Comparison of ENCODE assay signal across 9 mouse cellular contexts in genomic region chr12:69127170-69127569, GRCm38 (mm10). TPM values are rescaled to one million over a fixed set of nuclear protein-coding genes. Genes with fewer than 3 reads are reported as not detected.
DNase-seq lines count a peak whose midpoint lies in the region; ATAC-seq and TF ChIP-seq lines count a peak whose summit lies in the region.
"Had no signal": no experiment of that assay in that cellular context is flagged by ENCODE, and none has a peak within 500 bp of the region (broad histone marks: within the 10 kb centered on the region; RNA-seq: fewer than 3 reads in every experiment).

No protein-coding gene starts in this region.

- 94% methylated on average over 5 of the region's 5 CpGs for WGBS in forebrain, postnatal 0 days
- 90% methylated on average over 5 of the region's 5 CpGs for WGBS in forebrain, embryonic 13.5 days
- 90% methylated on average over 5 of the region's 5 CpGs for WGBS in stomach, postnatal 0 days
- WGBS in intestine, embryonic 16.5 days: 87% methylated on average over 5 of the region's 5 CpGs

- H3K9me3 ChIP-seq in forebrain, postnatal 0 days (ENCODE audit: low read length): no peaks in the 10 kb centered on the region
- H3K9me3 ChIP-seq in forebrain, embryonic 13.5 days (replicated peaks): no peaks in the 10 kb centered on the region
- H3K9me3 ChIP-seq in stomach, postnatal 0 days (ENCODE audit: control insufficient read depth, low read length): no peaks in the 10 kb centered on the region
- H3K9me3 ChIP-seq in intestine, embryonic 16.5 days (ENCODE audit: control insufficient read depth, low read length): no peaks in the 10 kb centered on the region

- intact Hi-C loops in gastrocnemius, postnatal 36 days (cut with DNase I): no loop called here

- no peak overlapping the region for H3K27ac ChIP-seq in forebrain, postnatal 0 days (ENCODE audit: low read depth, low read length)
- H3K27ac ChIP-seq in forebrain, embryonic 13.5 days: no peak overlapping the region
- H3K27ac ChIP-seq in stomach, postnatal 0 days (replicated peaks): no peak overlapping the region
- H3K27ac ChIP-seq in intestine, embryonic 16.5 days (ENCODE audit: low read length): no peak overlapping the region

- DNase-seq in forebrain, postnatal 0 days: no peak
- DNase-seq in 3T3-L1 (ENCODE audit: low read depth, low spot score): peak; percentile 84
- peak; percentile 83 for DNase-seq in R1 (ENCODE audit: low read depth, low spot score)
- peak; percentile 10 for DNase-seq in kidney, postnatal 14 days
- peak; percentile 18 for DNase-seq in stomach, postnatal 0 days (ENCODE audit: low spot score)
- DNase-seq in gastrocnemius, postnatal 36 days: no peak

- H3K4me3 ChIP-seq in forebrain, postnatal 0 days (ENCODE audit: low read depth, low read length): no peak overlapping the region
- H3K4me3 ChIP-seq in forebrain, embryonic 13.5 days: no peak overlapping the region
- H3K4me3 ChIP-seq in stomach, postnatal 0 days (ENCODE audit: low read depth, low read length): no peak overlapping the region
- no peak overlapping the region for H3K4me3 ChIP-seq in intestine, embryonic 16.5 days (ENCODE audit: low read length)

- TF ChIP-seq EP300 in stomach, postnatal 0 days (optimal IDR thresholded peaks at IDR 0.05): no peak

- H3K36me3 ChIP-seq in forebrain, postnatal 0 days (ENCODE audit: insufficient read depth): no peaks in the 10 kb centered on the region
- H3K36me3 ChIP-seq in forebrain, embryonic 13.5 days (ENCODE audit: poor library complexity, severe bottlenecking): no peaks in the 10 kb centered on the region
- H3K36me3 ChIP-seq in stomach, postnatal 0 days (ENCODE audit: control insufficient read depth, insufficient read depth, low read length): no peaks in the 10 kb centered on the region
- no peaks in the 10 kb centered on the region for H3K36me3 ChIP-seq in intestine, embryonic 16.5 days (ENCODE audit: control insufficient read depth, insufficient read depth, low read length)

- H3K27me3 ChIP-seq in forebrain, postnatal 0 days (ENCODE audit: insufficient read depth, low read length): no peaks in the 10 kb centered on the region
- no peaks in the 10 kb centered on the region for H3K27me3 ChIP-seq in forebrain, embryonic 13.5 days
- H3K27me3 ChIP-seq in stomach, postnatal 0 days (ENCODE audit: control insufficient read depth, insufficient read depth, low read length): no peaks in the 10 kb centered on the region
- H3K27me3 ChIP-seq in intestine, embryonic 16.5 days (replicated peaks; ENCODE audit: control insufficient read depth, insufficient read depth, low read length): no peaks in the 10 kb centered on the region

- H3K4me1 ChIP-seq in forebrain, postnatal 0 days (ENCODE audit: insufficient read depth): no peaks in the 10 kb centered on the region
- no peaks in the 10 kb centered on the region for H3K4me1 ChIP-seq in forebrain, embryonic 13.5 days
- no peaks in the 10 kb centered on the region for H3K4me1 ChIP-seq in stomach, postnatal 0 days (replicated peaks; ENCODE audit: control insufficient read depth, insufficient read depth)
- H3K4me1 ChIP-seq in intestine, embryonic 16.5 days (ENCODE audit: control insufficient read depth, insufficient read depth, low read length): no peaks in the 10 kb centered on the region

- H3K9ac ChIP-seq in forebrain, postnatal 0 days: no peak overlapping the region
- no peak overlapping the region for H3K9ac ChIP-seq in forebrain, embryonic 13.5 days
- H3K9ac ChIP-seq in stomach, postnatal 0 days (ENCODE audit: low read length): no peak overlapping the region
- no peak overlapping the region for H3K9ac ChIP-seq in intestine, embryonic 16.5 days (ENCODE audit: low read depth, low read length)

- no peak overlapping the region for H3K4me2 ChIP-seq in forebrain, postnatal 0 days (ENCODE audit: low read depth)
- no peak overlapping the region for H3K4me2 ChIP-seq in forebrain, embryonic 13.5 days
- H3K4me2 ChIP-seq in stomach, postnatal 0 days (replicated peaks; ENCODE audit: low read depth): no peak overlapping the region
- no peak overlapping the region for H3K4me2 ChIP-seq in intestine, embryonic 16.5 days (ENCODE audit: low read depth, low read length)

- no peak for ATAC-seq in forebrain, postnatal 0 days
- ATAC-seq in forebrain, embryonic 13.5 days: no peak
- no peak for ATAC-seq in stomach, postnatal 0 days (ENCODE audit: low FRiP score, low TSS enrichment)
- no peak for ATAC-seq in intestine, embryonic 16.5 days

- TF ChIP-seq CTCF in forebrain, postnatal 0 days (IDR thresholded peaks at IDR 0.05; ENCODE audit: low read depth): peak; percentile 34
- peak; percentile 58 for TF ChIP-seq CTCF in stomach, postnatal 0 days (IDR thresholded peaks at IDR 0.05; ENCODE audit: low read depth)

RNA-seq across cellular contexts. Expression of gene Rps29, which starts 31.8 kb away (rescaled TPM):
- total RNA-seq in forebrain, postnatal 0 days (2014; rRNA removed): 333 and 593 TPM in 2 replicates
- polyA plus RNA-seq in forebrain, postnatal 0 days (2015; fragmentation: Nextera tagmentation; extraction: Ambion mirVana): 1,372 and 1,968 TPM in 2 replicates
- 1,496 and 1,783 TPM in 2 replicates for polyA plus RNA-seq in forebrain, embryonic 13.5 days (2015; fragmentation: Nextera tagmentation; extraction: Ambion mirVana)
- polyA plus RNA-seq in stomach, postnatal 0 days (2015; fragmentation: Nextera tagmentation; extraction: Ambion mirVana): 1,988 and 2,229 TPM in 2 replicates
- polyA plus RNA-seq in intestine, embryonic 16.5 days (2015; fragmentation: Nextera tagmentation; extraction: Ambion mirVana): 1,525 and 1,563 TPM in 2 replicates
- total RNA-seq in gastrocnemius, postnatal 36 days (2021): 100 to 1,000 TPM; 736 to 913 TPM

RNA-seq across cellular contexts. Expression of gene Lrr1, which starts 41.4 kb away (rescaled TPM):
- total RNA-seq in forebrain, postnatal 0 days (2014; rRNA removed): 0.71 and 0.85 TPM in 2 replicates
- 2.3 and 3.6 TPM in 2 replicates for polyA plus RNA-seq in forebrain, postnatal 0 days (2015; fragmentation: Nextera tagmentation; extraction: Ambion mirVana)
- 25.9 and 26.0 TPM in 2 replicates for polyA plus RNA-seq in forebrain, embryonic 13.5 days (2015; fragmentation: Nextera tagmentation; extraction: Ambion mirVana)
- 4.3 and 5.2 TPM in 2 replicates for polyA plus RNA-seq in stomach, postnatal 0 days (2015; fragmentation: Nextera tagmentation; extraction: Ambion mirVana)
- polyA plus RNA-seq in intestine, embryonic 16.5 days (2015; fragmentation: Nextera tagmentation; extraction: Ambion mirVana): 13.2 and 17.3 TPM in 2 replicates
- total RNA-seq in gastrocnemius, postnatal 36 days (2021): not detected
- total RNA-seq: left cerebral cortex, adult 18-20 months had no signal

RNA-seq across cellular contexts. Expression of gene Rpl36al, which starts 56.7 kb away (rescaled TPM):
- 194 and 311 TPM in 2 replicates for total RNA-seq in forebrain, postnatal 0 days (2014; rRNA removed)
- 396 and 530 TPM in 2 replicates for polyA plus RNA-seq in forebrain, postnatal 0 days (2015; fragmentation: Nextera tagmentation; extraction: Ambion mirVana)
- polyA plus RNA-seq in forebrain, embryonic 13.5 days (2015; fragmentation: Nextera tagmentation; extraction: Ambion mirVana): 402 and 469 TPM in 2 replicates
- polyA plus RNA-seq in stomach, postnatal 0 days (2015; fragmentation: Nextera tagmentation; extraction: Ambion mirVana): 843 and 974 TPM in 2 replicates
- 602 and 654 TPM in 2 replicates for polyA plus RNA-seq in intestine, embryonic 16.5 days (2015; fragmentation: Nextera tagmentation; extraction: Ambion mirVana)
- total RNA-seq in gastrocnemius, postnatal 36 days (2021): 100 to 1,000 TPM; 256 to 308 TPM

RNA-seq across cellular contexts. Expression of gene Mgat2, which starts 56.8 kb away (rescaled TPM):
- total RNA-seq in forebrain, postnatal 0 days (2014; rRNA removed): 61.7 and 66.6 TPM in 2 replicates
- polyA plus RNA-seq in forebrain, postnatal 0 days (2015; fragmentation: Nextera tagmentation; extraction: Ambion mirVana): 49.1 and 50.5 TPM in 2 replicates
- 28.6 and 29.3 TPM in 2 replicates for polyA plus RNA-seq in forebrain, embryonic 13.5 days (2015; fragmentation: Nextera tagmentation; extraction: Ambion mirVana)
- polyA plus RNA-seq in stomach, postnatal 0 days (2015; fragmentation: Nextera tagmentation; extraction: Ambion mirVana): 52.3 and 54.4 TPM in 2 replicates
- polyA plus RNA-seq in intestine, embryonic 16.5 days (2015; fragmentation: Nextera tagmentation; extraction: Ambion mirVana): 35.6 and 39.7 TPM in 2 replicates
- 1 to 10 TPM; 6.5 to 7.7 TPM for total RNA-seq in gastrocnemius, postnatal 36 days (2021)

Comparison
In these comparisons a context has a peak if more than half of its experiments do, and no peak if none do; other contexts are left out.
1. DNase-seq: peak in 3T3-L1 (single experiment), R1 (single experiment), kidney, postnatal 14 days (single experiment) and stomach, postnatal 0 days (single experiment); none in forebrain, postnatal 0 days (single experiment) and gastrocnemius, postnatal 36 days (0 of 2).